Mouse (Mus musculus) embryonic facial prominence, embryonic 10.5 days (tissue): ENCODE results near the gene Nanos1. TPM values are rescaled to one million over a fixed set of nuclear protein-coding genes. Genes with fewer than 3 reads are reported as not detected.
A peak's percentile ranks its signal among the peaks of the same experiment; 100 is the strongest.

Experiments used
- DNase-seq: peaks from one replicate; pipeline ENCODE4 v3.0.0-alpha.2; 2017; ENCODE audit warnings: low spot score
- H3K27ac ChIP-seq: fragments of 300-500 bp; sonication (generic); replicated peaks from 2 replicates; pipeline ENCODE4 v1.5.1; 2016; ENCODE audit warnings: mild to moderate bottlenecking
- H3K27me3 ChIP-seq: fragments of 300-500 bp; sonication (generic); replicated peaks from 2 replicates; pipeline ENCODE4 v1.6.1; 2016; ENCODE audit warnings: low read depth, mild to moderate bottlenecking; ENCODE audit not compliant: poor library complexity, severe bottlenecking
- H3K36me3 ChIP-seq: fragments of 300-500 bp; sonication (generic); replicated peaks from 2 replicates; pipeline ENCODE4 v1.6.1; 2016; ENCODE audit warnings: mild to moderate bottlenecking, moderate library complexity
- H3K4me1 ChIP-seq: fragments of 300-500 bp; sonication (generic); 2 replicates; pipeline ENCODE4 v1.6.1; 2016
- H3K4me3 ChIP-seq: fragments of 300-500 bp; sonication (generic); 2 replicates; pipeline ENCODE4 v1.5.1; 2016; ENCODE audit warnings: mild to moderate bottlenecking, moderate library complexity
- H3K9me3 ChIP-seq: fragments of 300-500 bp; sonication (generic); 2 replicates; pipeline ENCODE4 v1.6.1; 2016; ENCODE audit warnings: mild to moderate bottlenecking
- WGBS: fragments of 180-500 bp; shearing (Covaris S2); methylation state at CpG from one replicate; pipeline ENCODE4 v1.1.7; 2016; 5-methylcytosine and 5-hydroxymethylcytosine counted together
- polyA plus RNA-seq: library from polyadenylated mRNA; unstranded; fragments of >200 nt; fragmentation: Nextera tagmentation; extraction: Ambion mirVana; gene quantifications from 2 replicates; pipeline ENCODE4 v1.2.1, GENCODE M21; 2016

Nanos1 gene
- 1.2 and 1.4 TPM in 2 replicates for polyA plus RNA-seq

GRCm38 (mm10) chr19:60755438-60756191 is at the start of gene Nanos1:
Gene Nanos1 (plus strand): TSS chr19:60755987.
- H3K36me3 ChIP-seq: peaks cover 18% of the 10 kb centered on the region
- H3K9me3 ChIP-seq: no peaks in the 10 kb centered on the region
- peak within 1 kb of the TSS; percentile 88 for H3K4me3 ChIP-seq
- peak; percentile 95 for DNase-seq
- under 1% methylated on average over 58 of the region's 58 CpGs for WGBS
- H3K4me1 ChIP-seq: peaks cover 22% of the 10 kb centered on the region
- H3K27me3 ChIP-seq: peaks cover 35% of the 10 kb centered on the region
- peak within 1 kb of the TSS; percentile 75 for H3K27ac ChIP-seq

GRCm38 (mm10) chr19:60709193-60709900 is 46.4 kb upstream of the Nanos1 start:
- no peaks in the 10 kb centered on the region for H3K27me3 ChIP-seq
- H3K27ac ChIP-seq: no peak overlapping the region
- WGBS: 87% methylated on average over 4 of the region's 4 CpGs
- no peak for DNase-seq
- H3K36me3 ChIP-seq: no peaks in the 10 kb centered on the region
- no peaks in the 10 kb centered on the region for H3K4me1 ChIP-seq
- no peaks in the 10 kb centered on the region for H3K9me3 ChIP-seq
- no peak overlapping the region for H3K4me3 ChIP-seq

- H3K27ac ChIP-seq: no peak overlapping the region
- H3K36me3 ChIP-seq: no peaks in the 10 kb centered on the region
- H3K9me3 ChIP-seq: no peaks in the 10 kb centered on the region
- DNase-seq: no peak
- WGBS: 71% methylated on average over 3 of the region's 3 CpGs
- H3K4me1 ChIP-seq: no peaks in the 10 kb centered on the region
- H3K27me3 ChIP-seq: no peaks in the 10 kb centered on the region
- no peak overlapping the region for H3K4me3 ChIP-seq
Measured at GRCm38 (mm10) chr19:60710196-60710595, 45.6 kb upstream of the Nanos1 start.

- Histone ChIP-seq H3K27ac (no peak overlapping the region), H3K4me3 (no peak overlapping the region), H3K9me3 (no peaks in the 10 kb centered on the region), H3K27me3 (no peaks in the 10 kb centered on the region), H3K4me1 (no peaks in the 10 kb centered on the region), H3K36me3 (no peaks in the 10 kb centered on the region)
- WGBS: 85% methylated on average over 2 of the region's 2 CpGs
- no peak for DNase-seq
Measured at GRCm38 (mm10) chr19:60712577-60712976, 43.2 kb upstream of the Nanos1 start.

GRCm38 (mm10) chr19:60716381-60716780 is 39.4 kb upstream of the Nanos1 start:
- Histone ChIP-seq H3K4me3 (no peak overlapping the region), H3K27ac (no peak overlapping the region), H3K36me3 (no peaks in the 10 kb centered on the region), H3K4me1 (no peaks in the 10 kb centered on the region), H3K27me3 (no peaks in the 10 kb centered on the region), H3K9me3 (no peaks in the 10 kb centered on the region)
- 92% methylated on average over 2 of the region's 2 CpGs for WGBS
- no peak for DNase-seq

- Histone ChIP-seq H3K4me1 (no peaks in the 10 kb centered on the region), H3K36me3 (no peaks in the 10 kb centered on the region), H3K27me3 (no peaks in the 10 kb centered on the region), H3K4me3 (no peak overlapping the region), H3K9me3 (no peaks in the 10 kb centered on the region), H3K27ac (no peak overlapping the region)
- WGBS: 50% methylated on average over 2 of the region's 2 CpGs
- DNase-seq: peak; percentile 46
Measured at GRCm38 (mm10) chr19:60730281-60730852, 25.4 kb upstream of the Nanos1 start.

- no peaks in the 10 kb centered on the region for H3K4me1 ChIP-seq
- H3K9me3 ChIP-seq: no peaks in the 10 kb centered on the region
- no peaks in the 10 kb centered on the region for H3K36me3 ChIP-seq
- DNase-seq: no peak
- H3K27me3 ChIP-seq: no peaks in the 10 kb centered on the region
- 80% methylated on average over 1 of the region's 1 CpGs for WGBS
- H3K27ac ChIP-seq: no peak overlapping the region
- H3K4me3 ChIP-seq: no peak overlapping the region
Measured at GRCm38 (mm10) chr19:60731299-60731698, 24.5 kb upstream of the Nanos1 start.

GRCm38 (mm10) chr19:60731966-60732365 is 23.8 kb upstream of the Nanos1 start:
- H3K27me3 ChIP-seq: no peaks in the 10 kb centered on the region
- no peak overlapping the region for H3K4me3 ChIP-seq
- 80% methylated on average over 1 of the region's 1 CpGs for WGBS
- no peaks in the 10 kb centered on the region for H3K4me1 ChIP-seq
- DNase-seq: no peak
- H3K27ac ChIP-seq: no peak overlapping the region
- H3K9me3 ChIP-seq: no peaks in the 10 kb centered on the region
- H3K36me3 ChIP-seq: no peaks in the 10 kb centered on the region

- H3K4me1 ChIP-seq: no peaks in the 10 kb centered on the region
- no peak overlapping the region for H3K4me3 ChIP-seq
- H3K27me3 ChIP-seq: no peaks in the 10 kb centered on the region
- no peaks in the 10 kb centered on the region for H3K36me3 ChIP-seq
- DNase-seq: no peak
- 52% methylated on average over 1 of the region's 1 CpGs for WGBS
- H3K9me3 ChIP-seq: no peaks in the 10 kb centered on the region
- H3K27ac ChIP-seq: no peak overlapping the region
Measured at GRCm38 (mm10) chr19:60740560-60740959, 15.2 kb upstream of the Nanos1 start.

GRCm38 (mm10) chr19:60743767-60744547 is 11.8 kb upstream of the Nanos1 start:
- Histone ChIP-seq H3K27me3 (no peaks in the 10 kb centered on the region), H3K36me3 (no peaks in the 10 kb centered on the region), H3K4me1 (no peaks in the 10 kb centered on the region), H3K4me3 (no peak overlapping the region), H3K27ac (no peak overlapping the region), H3K9me3 (no peaks in the 10 kb centered on the region)
- 82% methylated on average over 5 of the region's 5 CpGs for WGBS
- no peak for DNase-seq

GRCm38 (mm10) chr19:60747801-60748200 is 8.0 kb upstream of the Nanos1 start:
- H3K9me3 ChIP-seq: no peaks in the 10 kb centered on the region
- no peaks in the 10 kb centered on the region for H3K27me3 ChIP-seq
- H3K36me3 ChIP-seq: no peaks in the 10 kb centered on the region
- no peak overlapping the region for H3K4me3 ChIP-seq
- no peak overlapping the region for H3K27ac ChIP-seq
- no peak for DNase-seq
- H3K4me1 ChIP-seq: no peaks in the 10 kb centered on the region
- 85% methylated on average over 1 of the region's 1 CpGs for WGBS
